Mouse (Mus musculus) liver, postnatal 0 days (tissue): Measurements from ENCODE around the gene Xylt2. TPM values are rescaled to one million over a fixed set of nuclear protein-coding genes. Genes with fewer than 3 reads are reported as not detected.
A peak's percentile ranks its signal among the peaks of the same experiment; 100 is the strongest.

Experiments
- ATAC-seq: fragments of 200-750 bp; cut with Nextera tagmentation; 2 replicates; pipeline ENCODE4 v1.8.0; 2017; ENCODE audit warnings: mild to moderate bottlenecking, moderate library complexity
- DNase-seq: peaks from one replicate; pipeline ENCODE4 v3.0.0-alpha.2; 2016
- H3K27ac ChIP-seq: fragments of 300-500 bp; sonication (generic); 2 replicates; pipeline ENCODE4 v1.5.1; 2014; ENCODE audit warnings: antibody characterized with exemption, moderate library complexity, mild to moderate bottlenecking, low read depth
- H3K27me3 ChIP-seq: fragments of 300-500 bp; sonication (generic); 2 replicates; pipeline ENCODE4 v1.6.1; 2014; ENCODE audit warnings: low read length, control low read depth, mixed read lengths; ENCODE audit not compliant: insufficient read depth
- H3K36me3 ChIP-seq: fragments of 300-500 bp; sonication (generic); replicated peaks from 2 replicates; pipeline ENCODE4 v1.6.1; 2014; ENCODE audit warnings: mild to moderate bottlenecking, control low read depth, low read length, moderate library complexity, mixed read lengths; ENCODE audit not compliant: insufficient read depth
- H3K4me1 ChIP-seq: fragments of 300-500 bp; sonication (generic); 2 replicates; pipeline ENCODE4 v1.6.1; 2014; ENCODE audit warnings: antibody characterized with exemption, mild to moderate bottlenecking, control low read depth; ENCODE audit not compliant: insufficient read depth
- H3K4me2 ChIP-seq: fragments of 300-500 bp; sonication (generic); 2 replicates; pipeline ENCODE4 v1.6.1; 2014; ENCODE audit warnings: low read depth, mild to moderate bottlenecking, low read length, moderate library complexity, mixed read lengths
- H3K4me3 ChIP-seq: fragments of 300-500 bp; sonication (generic); 2 replicates; pipeline ENCODE4 v1.5.1; 2014; ENCODE audit warnings: low read depth, low read length
- H3K9ac ChIP-seq: fragments of 300-500 bp; sonication (generic); replicated peaks from 2 replicates; pipeline ENCODE4 v1.6.1; 2014; ENCODE audit warnings: mild to moderate bottlenecking, moderate library complexity
- H3K9me3 ChIP-seq: fragments of 300-500 bp; sonication (generic); 2 replicates; pipeline ENCODE4 v1.6.1; 2016; ENCODE audit warnings: mild to moderate bottlenecking, control low read depth, low read length, mixed read lengths
- CTCF ChIP-seq: sonication (generic); IDR thresholded peaks from 2 replicates; pipeline ENCODE4 v1.5.1; 2016; ENCODE audit warnings: antibody characterized with exemption, low read depth
- EP300 ChIP-seq: IDR thresholded peaks from 2 replicates; pipeline ENCODE4 v1.6.1; 2016; ENCODE audit warnings: antibody characterized with exemption, low read depth, mild to moderate bottlenecking
- WGBS: fragments of 180-500 bp; shearing (Covaris S2); extraction: QIAGEN DNeasy Blood & Tissue Kit; methylation state at CpG from one replicate; pipeline ENCODE4 v1.1.7; 2014; ENCODE audit not compliant: insufficient replicate concordance; 5-methylcytosine and 5-hydroxymethylcytosine counted together
- polyA plus RNA-seq: library from polyadenylated mRNA; unstranded; fragments of >200 nt; fragmentation: Nextera tagmentation; extraction: Ambion mirVana; gene quantifications from 2 replicates; pipeline ENCODE4 v1.2.1, GENCODE M21; 2015

Xylt2 gene
- polyA plus RNA-seq, 1 experiment from 2014 or later, result 2.7 TPM

DNA sequence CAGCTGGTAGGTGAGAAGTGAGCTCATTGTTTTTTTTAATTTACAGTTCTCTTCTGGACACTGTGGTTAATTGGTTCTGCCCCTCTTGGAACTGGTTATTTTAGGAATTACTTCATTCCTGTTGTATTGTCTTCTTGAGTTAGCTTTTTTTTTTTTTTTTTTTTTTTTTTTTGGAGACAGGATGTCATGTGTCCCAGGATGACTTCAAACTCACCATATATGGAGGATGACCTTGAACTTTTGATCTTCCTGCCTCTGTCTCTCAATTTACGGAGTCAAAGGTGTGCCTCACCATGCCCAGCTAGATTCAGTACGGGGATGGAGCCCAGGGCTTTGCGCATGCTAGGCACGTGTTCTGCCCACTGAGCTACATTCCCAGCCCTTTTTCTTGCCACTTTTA is 4.3 kb upstream of the Xylt2 start:
- 71% methylated on average over 4 of the region's 4 CpGs for WGBS
- ATAC-seq (no peak), DNase-seq (no peak)
- no peak for TF ChIP-seq CTCF
- TF ChIP-seq EP300, result no peak
- Histone ChIP-seq H3K27me3 (no peaks in the 10 kb centered on the region), H3K27ac (no peak overlapping the region), H3K9me3 (no peaks in the 10 kb centered on the region), H3K4me3 (no peak overlapping the region), H3K9ac (no peak overlapping the region), H3K36me3 (no peaks in the 10 kb centered on the region), H3K4me1 (no peaks in the 10 kb centered on the region), H3K4me2 (no peak overlapping the region)

GRCm38 (mm10) chr11:94680639-94681038 is 3.3 kb upstream of the Xylt2 start:
- H3K4me1 ChIP-seq, result 0 out of 2 replicates have a peak, but pooled peaks cover 6% of the 10 kb centered on the region
- no peaks in the 10 kb centered on the region for H3K27me3 ChIP-seq
- no peak overlapping the region for H3K9ac ChIP-seq
- no peaks in the 10 kb centered on the region for H3K36me3 ChIP-seq
- no peak overlapping the region for H3K4me3 ChIP-seq
- H3K27ac ChIP-seq, result no peak overlapping the region
- ATAC-seq (no peak), DNase-seq (no peak)
- TF ChIP-seq EP300, result no peak
- TF ChIP-seq CTCF, result peak; percentile 43
- H3K9me3 ChIP-seq, result no peaks in the 10 kb centered on the region
- no peak overlapping the region for H3K4me2 ChIP-seq

DNA sequence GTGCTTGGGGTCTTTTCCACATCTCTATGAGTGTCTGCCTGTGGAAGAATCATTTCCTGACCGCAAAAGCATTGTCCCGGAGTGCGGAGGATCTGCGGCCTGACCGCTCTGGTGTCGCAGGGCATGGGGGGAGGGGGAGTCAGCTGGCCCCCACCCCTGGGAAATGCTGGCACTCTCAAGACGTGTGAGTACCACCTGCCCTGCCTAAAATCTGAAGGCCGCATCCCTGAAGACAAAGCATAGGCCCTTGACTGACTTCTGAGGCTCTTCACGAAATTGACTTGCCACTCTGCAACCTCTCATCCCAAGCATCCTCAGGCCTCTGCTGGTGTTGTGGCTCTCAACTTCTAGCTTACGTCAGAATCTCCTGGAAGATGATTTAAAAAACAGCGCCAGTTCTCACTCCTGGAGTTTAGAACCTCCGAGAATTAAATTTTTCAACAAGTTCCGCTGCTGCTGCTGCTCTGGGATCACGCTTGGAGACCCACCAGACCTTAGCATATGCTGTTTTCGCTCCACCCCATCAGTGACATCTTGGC is 361 bp upstream of the Xylt2 start:
- no peaks in the 10 kb centered on the region for H3K9me3 ChIP-seq
- 32% methylated on average over 15 of the region's 15 CpGs for WGBS
- DNase-seq (no peak), ATAC-seq (no peak; the same call in 1 of the 2 replicates)
- no peaks in the 10 kb centered on the region for H3K27me3 ChIP-seq
- 0 out of 2 replicates have a peak, but pooled peaks cover 8% of the 10 kb centered on the region for H3K4me1 ChIP-seq
- no peak for TF ChIP-seq EP300
- no peak for TF ChIP-seq CTCF
- H3K36me3 ChIP-seq, result no peaks in the 10 kb centered on the region
- peak overlapping the region; percentile 75 for H3K4me3 ChIP-seq
- H3K9ac ChIP-seq, result no peak overlapping the region
- H3K27ac ChIP-seq, result no peak overlapping the region
- H3K4me2 ChIP-seq, result peak overlapping the region; percentile 78

- peak overlapping the region; percentile 75 for H3K4me3 ChIP-seq
- 55% methylated on average over 4 of the region's 4 CpGs for WGBS
- 0 out of 2 replicates have a peak, but pooled peaks cover 8% of the 10 kb centered on the region for H3K4me1 ChIP-seq
- no peak for ATAC-seq
- no peaks in the 10 kb centered on the region for H3K27me3 ChIP-seq
- H3K9ac ChIP-seq, result peak overlapping the region; percentile 86
- no peaks in the 10 kb centered on the region for H3K9me3 ChIP-seq
- no peak overlapping the region for H3K27ac ChIP-seq
- TF ChIP-seq CTCF (no peak), EP300 (no peak)
- H3K4me2 ChIP-seq, result peak overlapping the region; percentile 78
- DNase-seq, result no peak
- no peaks in the 10 kb centered on the region for H3K36me3 ChIP-seq
These were observed 1.0 kb downstream of the Xylt2 start for GRCm38 (mm10) chr11:94676308-94676707.

DNA sequence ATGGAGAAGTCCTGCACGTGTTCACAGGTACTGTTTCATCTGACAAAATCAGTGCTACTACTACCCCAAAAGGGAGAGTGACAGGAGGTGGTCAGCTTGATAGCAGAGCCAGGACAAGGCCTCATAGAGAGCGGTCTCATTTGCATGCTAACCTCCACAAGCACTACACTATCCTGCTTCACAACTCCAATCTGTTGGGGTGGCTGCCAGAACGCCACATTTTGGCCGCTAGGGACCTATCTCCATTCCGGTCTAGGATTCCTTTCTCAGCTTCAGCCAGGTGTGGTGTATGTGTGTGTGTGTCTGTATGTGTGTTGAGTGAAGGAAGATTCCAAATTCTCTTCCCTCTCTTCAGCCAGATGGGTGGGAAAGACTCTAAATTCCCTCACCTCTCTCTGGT is 1.9 kb downstream of the Xylt2 start:
- no peak overlapping the region for H3K27ac ChIP-seq
- TF ChIP-seq CTCF (no peak), EP300 (no peak)
- 0 out of 2 replicates have a peak, but pooled peaks cover 8% of the 10 kb centered on the region for H3K4me1 ChIP-seq
- DNase-seq (no peak), ATAC-seq (no peak)
- H3K36me3 ChIP-seq, result no peaks in the 10 kb centered on the region
- H3K27me3 ChIP-seq, result no peaks in the 10 kb centered on the region
- no peak overlapping the region for H3K4me2 ChIP-seq
- no peaks in the 10 kb centered on the region for H3K9me3 ChIP-seq
- H3K4me3 ChIP-seq, result no peak overlapping the region
- 74% methylated on average over 5 of the region's 5 CpGs for WGBS
- no peak overlapping the region for H3K9ac ChIP-seq

- ATAC-seq (no peak), DNase-seq (no peak)
- Histone ChIP-seq H3K9me3 (no peaks in the 10 kb centered on the region), H3K4me2 (no peak overlapping the region), H3K4me1 (0 out of 2 replicates have a peak, but pooled peaks cover 8% of the 10 kb centered on the region), H3K27me3 (no peaks in the 10 kb centered on the region), H3K36me3 (peaks cover 1% of the 10 kb centered on the region; the same call in 1 of the 2 replicates), H3K4me3 (no peak overlapping the region), H3K27ac (no peak overlapping the region), H3K9ac (no peak overlapping the region)
- no peak for TF ChIP-seq EP300
- TF ChIP-seq CTCF, result no peak
- 74% methylated on average over 5 of the region's 5 CpGs for WGBS
These were observed 2.3 kb downstream of the Xylt2 start for GRCm38 (mm10) chr11:94674984-94675383.
